Mouse (Mus musculus) embryo, embryonic 11.5 days (tissue): ENCODE measurements around the gene Olfr1404.
"Not testable (repeated sequence)": the region's sequence is repeated elsewhere in the genome, so short reads cannot be mapped to it uniquely, and the experiment has no call there.

Experiments used
- DNase-seq: peaks from one replicate; pipeline ENCODE4 v3.0.0-alpha.2; 2012; ENCODE audit warnings: low read depth, low spot score

Gene Olfr1404

DNA sequence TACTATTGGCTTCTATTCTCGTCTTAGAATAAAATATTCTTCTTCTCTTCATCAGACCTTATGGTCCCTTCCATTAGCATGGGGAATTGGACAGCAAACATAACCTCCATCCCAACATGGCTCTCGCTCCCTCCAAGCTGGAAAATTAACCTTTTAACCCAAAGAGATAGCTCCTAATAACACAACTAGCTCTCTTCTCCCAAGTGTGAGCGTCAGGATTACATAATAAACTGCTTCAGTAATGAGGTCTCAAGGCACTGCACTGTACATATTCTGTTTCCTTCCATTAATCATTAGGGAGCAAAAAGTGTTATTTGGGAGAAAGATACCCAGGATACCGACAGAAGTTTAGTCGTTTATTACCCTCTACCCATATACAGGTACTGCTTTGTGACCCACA is at the start of gene Olfr1404:
Gene Olfr1404 (plus strand): TSS at position 301 of the 400 bp plus-strand sequence.
- DNase-seq: no peak

DNA sequence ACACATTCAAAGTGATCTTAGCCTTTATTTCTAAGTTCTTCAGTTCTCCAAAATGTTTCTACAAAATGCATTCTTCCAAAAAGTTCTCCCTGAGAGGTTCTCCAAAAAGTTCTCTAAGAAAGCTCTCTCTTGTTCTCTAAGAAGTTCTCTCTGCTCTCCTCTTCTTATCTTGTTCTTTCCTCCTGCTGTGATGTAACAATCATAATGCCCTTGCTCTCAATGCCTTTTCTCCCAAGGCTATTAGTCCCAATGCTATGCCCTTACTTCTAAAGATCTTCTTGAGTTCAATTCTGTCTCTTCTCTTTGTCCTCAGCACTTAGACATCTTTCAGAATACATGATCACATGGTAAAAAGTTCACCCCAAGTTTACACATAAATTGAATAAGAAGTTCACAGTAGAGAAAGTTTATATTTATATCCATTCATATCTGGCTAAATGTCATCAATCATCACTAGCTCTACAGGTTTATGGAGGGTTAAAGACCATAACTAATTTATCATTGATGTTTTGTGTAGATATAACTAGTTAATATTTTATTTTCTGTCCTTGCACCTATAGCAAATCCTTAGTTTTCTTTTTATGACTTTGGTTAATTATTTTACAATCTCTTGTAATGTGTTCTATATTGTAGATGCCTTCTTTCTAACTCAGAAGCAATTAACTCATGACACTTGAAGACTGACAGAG is 37.9 kb upstream of the Olfr1404 start:
- no peak for DNase-seq

DNA sequence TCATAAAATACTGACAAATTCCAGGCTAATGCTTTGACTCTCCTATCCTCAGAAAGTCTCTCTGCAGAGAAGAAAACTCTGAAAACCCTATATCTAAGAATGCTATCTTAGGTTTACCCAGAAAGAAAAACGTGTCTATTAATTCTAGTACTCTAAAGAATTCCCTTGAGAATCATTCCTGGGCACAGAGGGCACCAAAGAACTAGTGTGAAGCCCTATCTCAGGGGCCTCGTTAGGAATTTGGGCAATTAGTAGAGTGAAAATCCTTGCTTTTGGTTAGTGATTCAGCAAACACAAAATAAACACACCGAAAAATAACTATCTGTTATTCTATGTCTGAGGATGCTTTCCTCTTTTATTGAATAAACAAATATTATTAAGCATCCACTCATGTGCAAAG is 21.7 kb upstream of the Olfr1404 start, which contains the start of gene Olfr1406:
Gene Olfr1406 (minus strand): TSS at position 101 of the 400 bp plus-strand sequence.
- no peak for DNase-seq

DNA sequence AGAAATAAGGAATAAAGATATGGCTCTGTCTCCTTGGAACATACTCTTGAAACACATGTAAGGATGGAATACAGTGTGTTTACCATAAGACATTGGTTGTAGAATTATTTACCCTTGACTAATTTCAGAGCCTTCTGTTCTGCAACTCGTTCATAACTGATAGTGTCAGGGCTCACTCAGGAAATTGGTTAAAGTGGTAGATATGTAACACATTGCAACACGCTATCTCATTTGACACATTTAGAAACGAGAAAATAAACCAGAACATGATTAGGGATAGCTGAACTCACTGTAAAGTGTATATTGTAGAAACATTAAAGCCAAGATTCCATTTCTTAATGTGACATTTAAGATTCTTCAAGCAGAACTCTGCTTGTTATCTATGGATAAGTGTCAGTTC is 20.1 kb upstream of the Olfr1404 start:
- no peak for DNase-seq

DNA sequence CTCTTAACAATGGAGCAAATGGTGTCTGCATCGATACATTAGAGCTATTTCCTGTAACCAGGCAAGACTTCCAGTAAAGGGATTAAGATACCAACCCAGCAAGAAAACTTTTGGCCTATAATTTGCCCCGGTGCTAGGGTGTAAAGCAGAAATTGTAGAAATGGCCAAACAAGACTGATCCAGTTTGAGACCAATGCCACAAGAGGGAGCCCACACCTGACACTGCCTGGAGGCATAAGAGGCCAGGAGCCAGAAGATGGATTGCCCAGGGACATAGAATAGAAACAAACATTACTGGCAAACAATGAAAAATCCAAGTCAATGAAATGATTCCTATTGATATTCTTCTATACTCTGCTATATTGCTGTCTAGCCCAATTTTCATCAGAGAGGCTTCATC is 15.8 kb upstream of the Olfr1404 start:
- no peak for DNase-seq

DNA sequence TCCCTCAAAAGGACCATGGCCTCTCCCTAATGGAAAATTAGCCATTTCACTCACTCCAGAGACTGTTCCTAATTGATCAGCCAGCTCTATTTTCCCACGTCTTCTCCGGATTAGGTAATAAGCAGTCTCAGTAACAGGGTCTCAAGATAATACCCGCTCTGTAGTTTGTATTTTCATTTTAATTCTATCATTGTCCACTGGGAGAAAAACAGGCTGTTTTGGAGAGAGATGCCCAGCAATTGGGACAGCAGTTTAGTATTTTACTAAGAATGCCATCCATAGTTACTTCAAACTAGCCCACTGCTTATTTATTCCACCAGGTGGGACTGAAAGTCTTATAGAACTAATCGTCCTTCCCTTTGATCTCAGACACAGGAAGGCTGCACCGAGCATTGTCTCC is 14.7 kb upstream of the Olfr1404 start, which contains the start of gene Olfr218:
Gene Olfr218 (plus strand): TSS at position 301 of the 400 bp plus-strand sequence.
- DNase-seq: no peak

DNA sequence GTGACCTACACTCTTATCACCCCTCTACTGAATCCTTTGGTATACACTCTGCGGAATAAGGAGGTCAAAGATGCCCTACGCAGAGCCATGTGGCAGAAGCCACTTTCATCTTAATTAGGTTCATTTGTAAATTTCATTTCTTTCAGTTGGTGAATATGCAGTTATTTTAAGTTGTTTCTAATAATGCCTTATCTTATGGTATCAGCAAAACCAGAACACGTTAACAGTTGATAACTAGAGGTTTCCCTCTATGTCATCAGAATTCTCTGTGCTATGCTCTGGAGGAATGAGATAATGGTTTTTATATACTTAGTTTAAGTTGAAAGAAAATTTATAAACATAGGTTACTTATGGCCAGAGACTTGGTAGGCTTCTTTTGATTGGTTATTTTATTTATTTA is 4.3 kb downstream of the Olfr1404 start:
- DNase-seq: no peak

DNA sequence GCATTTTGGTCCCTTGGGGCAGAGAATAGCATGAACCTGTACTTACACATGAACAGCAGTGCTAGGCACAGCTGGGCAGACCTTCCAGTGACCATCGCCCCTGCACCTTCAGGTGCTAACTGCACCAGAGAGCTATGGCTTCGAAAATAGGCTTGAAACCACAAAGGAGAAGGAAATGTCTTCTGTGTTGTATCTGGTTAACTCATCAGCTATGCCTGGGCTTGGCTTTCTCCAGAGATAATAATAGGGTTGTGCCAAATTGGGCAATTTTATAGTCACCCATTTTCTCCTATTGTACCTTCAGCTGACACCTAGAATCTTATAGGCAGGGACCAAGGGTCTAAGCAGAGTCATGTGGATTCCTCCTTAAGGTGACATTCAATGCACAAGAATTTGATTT is 14.9 kb downstream of the Olfr1404 start, which contains the start of gene Fcer1a:
Gene Fcer1a (minus strand): TSS at position 134 of the 400 bp plus-strand sequence.
- DNase-seq: no peak

DNA sequence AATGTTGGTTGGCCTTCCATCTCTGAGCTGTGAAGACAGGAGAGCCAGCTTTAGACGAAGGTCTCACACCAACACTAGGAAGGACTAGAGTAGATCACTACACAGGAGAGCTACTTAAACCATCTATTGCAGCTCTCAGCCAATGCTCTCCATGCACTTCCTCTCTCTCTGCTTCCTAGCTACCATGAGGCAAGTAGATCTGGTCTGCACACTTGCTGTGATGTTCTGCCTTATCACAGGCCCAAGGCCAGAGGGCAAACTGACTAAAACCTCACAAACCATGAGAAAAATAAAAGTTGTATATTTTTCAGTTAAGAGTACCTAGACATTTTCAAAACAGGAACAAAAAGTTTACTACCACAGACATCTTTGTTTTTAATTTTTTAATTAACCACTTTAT is 24.8 kb downstream of the Olfr1404 start:
- not testable (repeated sequence) for DNase-seq

DNA sequence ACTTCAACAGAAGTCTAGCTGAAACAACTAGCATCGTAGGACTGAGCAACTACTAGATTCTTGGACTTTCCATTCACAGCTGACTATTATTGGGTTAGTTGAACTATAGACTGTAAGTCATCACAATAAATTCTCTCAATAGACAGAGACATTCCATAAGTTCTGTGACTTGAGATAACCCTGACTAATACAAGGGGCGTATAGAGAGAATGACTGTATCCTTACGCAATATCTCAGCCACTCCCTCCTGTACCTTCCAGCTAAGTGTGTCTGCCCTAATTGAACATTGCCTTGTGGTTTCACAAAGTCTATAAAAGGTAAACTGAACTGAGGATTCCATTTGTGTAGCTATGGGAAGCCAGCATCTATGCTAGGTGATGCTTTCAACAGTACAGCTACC is 37.7 kb downstream of the Olfr1404 start:
- DNase-seq: no peak

DNA sequence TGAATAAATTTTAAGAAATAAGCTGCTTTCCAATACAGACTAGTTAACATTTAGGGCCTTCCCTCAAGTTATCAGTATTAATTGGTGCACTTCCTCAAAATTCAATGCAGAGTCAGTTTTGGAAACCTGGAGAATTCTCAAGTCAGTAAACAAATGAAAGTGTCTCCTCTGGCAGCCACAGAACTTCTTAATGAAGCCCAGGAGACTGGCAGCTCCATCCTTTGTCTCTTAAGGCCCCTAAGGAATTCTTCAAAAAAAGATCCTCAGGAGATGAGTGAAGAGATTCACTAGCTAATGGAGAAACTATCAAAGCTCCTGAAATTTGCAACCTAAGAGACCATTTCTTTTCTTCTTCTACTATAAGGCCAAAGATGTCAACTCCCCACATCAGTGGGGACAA is 53.5 kb downstream of the Olfr1404 start, which contains the start of gene Olfr418:
Gene Olfr418 (plus strand): TSS at position 301 of the 400 bp plus-strand sequence.
- DNase-seq: no peak
